Mouse (Mus musculus) gastrocnemius, postnatal 36 days (tissue): ENCODE data around the gene Fry. TPM values are rescaled to one million over a fixed set of nuclear protein-coding genes. Genes with fewer than 3 reads are reported as not detected.
A peak's percentile ranks its signal among the peaks of the same experiment; 100 is the strongest.

Experiments
- DNase-seq, 2 experiments: peaks; one replicate each; pipeline ENCODE4 v3.0.0; 2022
- intact Hi-C: fragments of 180-260 bp; cut with DNase I; formaldehyde crosslinking; loops from one replicate; pipeline ENCODE4 v1.15.1; 2025
- total RNA-seq, 2 experiments: library from RNA; stranded (reverse); gene quantifications; 2 replicates each; pipeline ENCODE4 v1.2.3; 2021

Gene Fry
- total RNA-seq, 2 experiments from 2014 or later: 78.8 to 85.5 TPM

GRCm38 (mm10) chr5:150122571-150122970 lies 4.1 kb downstream of the Fry start:
- intact Hi-C loops: no loop called here

GRCm38 (mm10) chr5:150125920-150126319 lies 7.5 kb downstream of the Fry start:
- intact Hi-C loops: no loop called here
- no peak for DNase-seq

More at GRCm38 (mm10) chr5:150122571-150122970, 4.1 kb downstream of the Fry start:
- no peak for DNase-seq

GRCm38 (mm10) chr5:150128432-150128831 lies 10.0 kb downstream of the Fry start:
- no peak for DNase-seq
- intact Hi-C loops: no loop called here

GRCm38 (mm10) chr5:150130144-150130543 lies 11.7 kb downstream of the Fry start:
- intact Hi-C loops: no loop called here
- no peak for DNase-seq

GRCm38 (mm10) chr5:150131166-150131565 lies 12.7 kb downstream of the Fry start:
- no peak for DNase-seq
- intact Hi-C loops: no loop called here

- intact Hi-C loops: no loop called here
- DNase-seq: no peak
These were observed 16.2 kb downstream of the Fry start for GRCm38 (mm10) chr5:150134651-150135050.

GRCm38 (mm10) chr5:150135529-150135928 lies 17.1 kb downstream of the Fry start:
- intact Hi-C loops: no loop called here
- DNase-seq: no peak

GRCm38 (mm10) chr5:150137772-150138451 lies 19.5 kb downstream of the Fry start:
- no peak for DNase-seq
- intact Hi-C loops: no loop called here

- DNase-seq: no peak
- intact Hi-C loops: no loop called here
These were observed 22.1 kb downstream of the Fry start for GRCm38 (mm10) chr5:150140513-150140912.

GRCm38 (mm10) chr5:150145967-150146366 lies 27.5 kb downstream of the Fry start:
- intact Hi-C loops: no loop called here
- no peak for DNase-seq

- intact Hi-C loops: no loop called here
- no peak for DNase-seq
These were observed 28.2 kb downstream of the Fry start for GRCm38 (mm10) chr5:150146612-150147011.

GRCm38 (mm10) chr5:150149725-150150124 lies 31.3 kb downstream of the Fry start:
- no peak for DNase-seq
- intact Hi-C loops: no loop called here

GRCm38 (mm10) chr5:150150986-150151385 lies 32.5 kb downstream of the Fry start:
- intact Hi-C loops: no loop called here
- DNase-seq: no peak

GRCm38 (mm10) chr5:150152071-150152879 lies 33.8 kb downstream of the Fry start:
- peak in 1 of 2 experiments; percentile 17 for DNase-seq
- intact Hi-C loops: no loop called here

- intact Hi-C loops: no loop called here
- DNase-seq: no peak
These were observed 34.4 kb downstream of the Fry start for GRCm38 (mm10) chr5:150152880-150153281.

- intact Hi-C loops: loop anchor here (5.0 kb wide), 1 partner anchor 38 kb away; the partner anchor contains the start of gene Fry
- no peak for DNase-seq
These were observed 36.9 kb downstream of the Fry start for GRCm38 (mm10) chr5:150155388-150155787.

- DNase-seq: no peak
- intact Hi-C loops: loop anchor here (2.0 to 5.0 kb wide), 2 partner anchors 39 to 59 kb away; partner anchors contain the start of gene Fry
These were observed 37.8 kb downstream of the Fry start for GRCm38 (mm10) chr5:150156063-150156786.

- no peak for DNase-seq
These were observed 39.2 kb downstream of the Fry start for GRCm38 (mm10) chr5:150157682-150158081.

GRCm38 (mm10) chr5:150159151-150159550 lies 40.7 kb downstream of the Fry start:
- no peak for DNase-seq
- intact Hi-C loops: loop anchor here (5.0 kb wide), 1 partner anchor 42 kb away; the partner anchor contains the start of gene Fry

More at GRCm38 (mm10) chr5:150157682-150158081, 39.2 kb downstream of the Fry start:
- intact Hi-C loops: loop anchor here (2.0 to 5.0 kb wide), 2 partner anchors 40 to 61 kb away; partner anchors contain the start of gene Fry

- intact Hi-C loops: no loop called here
- no peak for DNase-seq
These were observed 42.7 kb downstream of the Fry start for GRCm38 (mm10) chr5:150161193-150161592.

- no peak for DNase-seq
- intact Hi-C loops: no loop called here
These were observed 43.5 kb downstream of the Fry start for GRCm38 (mm10) chr5:150161898-150162297.
